Mouse (Mus musculus): ENCODE results near the gene Capza1. TPM values are rescaled to one million over a fixed set of nuclear protein-coding genes. Genes with fewer than 3 reads are reported as not detected.
"Not testable (repeated sequence)": the region's sequence is repeated elsewhere in the genome, so short reads cannot be mapped to it uniquely, and the experiment has no call there.

Capza1 gene
- total RNA-seq, 2 experiments from 2014 or later: 73.6 to 127 TPM

- no peak for ATAC-seq (replicated peaks; ENCODE audit: low FRiP score, poor library complexity, severe bottlenecking)
These were observed 45.6 kb downstream of the Capza1 start for GRCm38 (mm10) chr3:104818749-104819134.

- peak; percentile 73 for ATAC-seq (replicated peaks; ENCODE audit: low FRiP score, poor library complexity, severe bottlenecking)
These were observed 46.1 kb downstream of the Capza1 start, which contains the start of gene Mov10 for GRCm38 (mm10) chr3:104817991-104818748. Mov10 (minus strand) TSS chr3:104818563.

DNA sequence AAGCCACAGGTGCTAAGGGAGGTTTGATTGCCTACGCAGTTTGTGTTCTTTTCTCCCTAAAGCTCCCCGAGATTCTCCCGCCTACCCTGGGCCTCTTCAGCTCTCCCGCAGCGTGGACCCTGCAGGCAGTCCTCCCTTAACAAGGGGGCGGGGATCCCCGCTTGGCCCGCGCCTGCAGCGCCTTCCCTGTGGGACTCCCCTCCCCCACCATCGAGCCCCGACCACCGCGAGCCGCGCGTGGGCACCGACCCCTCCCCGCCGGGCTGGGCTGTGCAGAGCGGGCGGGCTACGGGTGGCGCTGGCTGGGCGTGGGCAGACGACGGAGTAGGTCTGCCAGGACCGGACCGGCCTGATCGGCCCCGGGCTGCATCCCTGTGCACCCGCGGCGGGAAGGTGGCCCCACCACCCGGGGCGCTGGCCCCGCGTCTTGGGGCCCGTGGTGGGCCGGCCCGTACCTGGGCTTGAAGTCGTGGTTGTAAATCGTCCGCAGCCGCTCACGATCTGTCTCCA is 46.8 kb downstream of the Capza1 start:
- ATAC-seq (replicated peaks; ENCODE audit: low FRiP score, poor library complexity, severe bottlenecking): peak; percentile 77

GRCm38 (mm10) chr3:104816130-104816529 is 48.2 kb downstream of the Capza1 start:
- no peak for ATAC-seq (replicated peaks; ENCODE audit: low FRiP score, poor library complexity, severe bottlenecking)

- ATAC-seq (replicated peaks; ENCODE audit: low FRiP score, poor library complexity, severe bottlenecking): no peak
These were observed 49.0 kb downstream of the Capza1 start for GRCm38 (mm10) chr3:104815346-104815745.

- no peak for ATAC-seq (replicated peaks; ENCODE audit: low FRiP score, poor library complexity, severe bottlenecking)
These were observed 49.6 kb downstream of the Capza1 start for GRCm38 (mm10) chr3:104814746-104815145.

DNA sequence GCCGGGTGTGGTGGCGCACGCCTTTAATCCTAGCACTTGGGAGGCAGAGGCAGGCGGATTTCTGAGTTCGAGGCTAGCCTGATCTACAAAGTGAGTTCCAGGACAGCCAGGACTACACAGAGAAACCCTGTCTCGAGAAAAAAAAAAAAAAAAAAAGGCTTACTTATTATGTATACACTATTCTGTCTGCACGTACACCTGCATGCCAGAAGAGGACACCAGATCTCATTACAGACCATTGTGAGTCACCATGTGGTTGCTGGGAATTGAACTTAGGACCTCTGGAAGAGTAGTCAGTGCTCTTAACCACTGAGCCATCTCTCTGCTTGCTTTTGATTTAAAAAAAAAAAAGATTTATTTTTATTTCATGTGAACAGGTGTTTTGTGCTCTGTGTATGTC is 51.1 kb downstream of the Capza1 start:
- ATAC-seq (replicated peaks; ENCODE audit: low FRiP score, poor library complexity, severe bottlenecking): not testable (repeated sequence)

DNA sequence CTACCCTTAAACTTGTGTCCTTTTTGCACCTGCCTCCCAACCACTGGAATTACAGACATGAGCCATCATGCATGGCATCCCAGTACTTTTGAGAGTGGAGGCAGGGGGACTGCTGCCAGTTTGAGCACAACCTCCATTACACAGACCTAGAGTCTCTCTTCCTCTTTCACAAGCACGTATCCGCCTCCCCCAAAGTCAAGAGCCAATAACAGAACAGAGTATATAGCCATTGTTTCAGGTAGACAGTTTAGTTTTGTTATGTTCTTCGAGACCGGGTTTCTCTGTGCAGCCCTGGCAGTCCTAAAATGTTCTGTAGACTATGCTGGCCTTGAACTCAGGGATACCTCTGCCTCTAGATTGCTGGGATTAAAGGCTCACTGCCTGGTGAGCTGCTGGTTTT is 52.1 kb downstream of the Capza1 start:
- no peak for ATAC-seq (replicated peaks; ENCODE audit: low FRiP score, poor library complexity, severe bottlenecking)

DNA sequence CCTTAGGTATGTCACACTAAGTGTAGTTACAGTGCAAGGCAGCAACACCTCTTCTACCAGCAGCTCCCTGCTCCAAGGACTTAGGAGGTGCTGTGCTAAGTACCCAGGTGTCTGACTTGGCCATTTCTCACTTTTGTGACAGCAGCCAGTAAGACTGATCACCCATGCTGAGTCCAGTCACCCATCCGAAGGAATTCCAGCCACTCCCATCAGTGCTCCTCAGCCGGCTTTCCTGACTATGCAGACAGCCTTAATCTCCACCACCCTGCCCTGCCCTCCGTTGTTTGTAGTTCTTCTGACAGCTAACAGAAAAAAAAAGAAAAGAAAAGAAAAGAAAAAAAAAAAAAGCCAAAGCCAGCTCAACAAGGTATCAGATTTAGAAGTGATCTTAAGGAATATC is 52.6 kb downstream of the Capza1 start:
- no peak for ATAC-seq (replicated peaks; ENCODE audit: low FRiP score, poor library complexity, severe bottlenecking)

- no peak for ATAC-seq (replicated peaks; ENCODE audit: low FRiP score, poor library complexity, severe bottlenecking)
These were observed 58.8 kb downstream of the Capza1 start for GRCm38 (mm10) chr3:104805539-104805938.

GRCm38 (mm10) chr3:104804312-104804711 is 60.0 kb downstream of the Capza1 start:
- ATAC-seq (replicated peaks; ENCODE audit: low FRiP score, poor library complexity, severe bottlenecking): no peak

GRCm38 (mm10) chr3:104801481-104801880 is 62.8 kb downstream of the Capza1 start:
- ATAC-seq (replicated peaks; ENCODE audit: low FRiP score, poor library complexity, severe bottlenecking): no peak

DNA sequence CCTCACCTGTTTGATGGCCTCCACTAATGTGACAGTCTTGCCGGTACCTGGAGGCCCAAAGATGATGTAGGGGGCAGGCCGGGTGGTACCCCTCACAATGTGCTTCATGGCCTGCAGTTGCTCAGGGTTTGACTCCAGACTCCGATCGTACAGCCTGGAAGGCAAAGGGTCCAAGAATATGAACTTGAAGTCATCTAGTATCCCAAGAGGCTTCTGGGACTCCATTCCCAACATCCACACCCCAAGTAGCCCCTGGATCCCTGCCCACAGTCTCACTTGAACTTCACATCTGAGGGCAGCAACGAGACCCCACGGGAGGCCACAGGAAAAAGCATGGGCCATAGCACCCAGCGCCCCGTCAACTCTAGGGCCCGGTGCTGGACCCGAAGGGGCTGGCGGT is 63.6 kb downstream of the Capza1 start:
- no peak for ATAC-seq (replicated peaks; ENCODE audit: low FRiP score, poor library complexity, severe bottlenecking)

GRCm38 (mm10) chr3:104796430-104797082 is 67.7 kb downstream of the Capza1 start:
- ATAC-seq (replicated peaks; ENCODE audit: low FRiP score, poor library complexity, severe bottlenecking): no peak

- ATAC-seq (replicated peaks; ENCODE audit: low FRiP score, poor library complexity, severe bottlenecking): no peak
These were observed 68.5 kb downstream of the Capza1 start for GRCm38 (mm10) chr3:104795661-104796340.

- ATAC-seq (replicated peaks; ENCODE audit: low FRiP score, poor library complexity, severe bottlenecking): no peak
These were observed 69.3 kb downstream of the Capza1 start for GRCm38 (mm10) chr3:104794953-104795470.

DNA sequence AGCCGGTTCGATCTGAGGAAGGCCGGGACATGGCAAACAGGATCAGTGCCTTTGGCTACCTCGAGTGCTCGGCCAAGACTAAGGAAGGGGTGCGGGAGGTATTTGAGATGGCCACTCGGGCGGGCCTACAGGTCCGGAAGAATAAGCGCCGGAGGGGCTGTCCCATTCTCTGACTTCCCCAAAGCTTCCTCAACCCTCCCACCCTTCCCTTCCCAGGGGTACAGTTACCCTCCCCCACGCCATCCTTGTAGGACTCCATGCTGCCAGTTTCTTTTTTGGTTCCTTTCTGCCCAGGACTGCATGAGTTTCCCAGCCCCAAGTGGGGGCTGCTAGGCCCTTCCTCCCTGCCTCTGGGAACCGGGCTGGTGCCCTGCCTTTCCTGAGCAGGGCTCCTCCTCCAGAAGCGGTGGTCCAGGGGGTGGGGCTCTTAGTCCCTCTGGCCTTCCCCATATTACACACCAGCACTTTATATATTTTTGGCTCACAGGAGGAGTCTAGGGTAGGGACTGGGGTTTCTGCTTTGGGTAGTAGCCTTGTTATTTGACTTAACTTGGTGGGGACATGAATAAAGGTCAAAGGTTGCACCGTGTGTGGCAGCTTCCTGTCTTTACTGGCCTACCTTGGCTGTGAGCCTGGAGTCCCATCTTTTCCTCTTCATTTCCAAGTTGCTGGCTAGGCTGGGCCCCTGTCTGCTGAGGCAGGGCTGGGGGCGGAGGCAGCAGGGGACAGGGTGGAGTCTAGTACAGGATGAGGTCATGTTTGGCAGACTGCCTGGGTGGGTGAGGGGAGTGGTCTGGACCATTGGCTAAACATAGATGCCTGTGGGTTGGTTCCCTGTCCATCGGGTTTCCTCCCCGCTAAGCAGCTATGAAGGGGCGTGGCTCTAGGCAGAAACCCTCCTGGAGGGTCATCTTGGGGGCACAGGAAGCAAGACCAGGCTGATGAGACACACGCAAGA is 70.2 kb downstream of the Capza1 start:
- ATAC-seq (replicated peaks; ENCODE audit: low FRiP score, poor library complexity, severe bottlenecking): no peak

DNA sequence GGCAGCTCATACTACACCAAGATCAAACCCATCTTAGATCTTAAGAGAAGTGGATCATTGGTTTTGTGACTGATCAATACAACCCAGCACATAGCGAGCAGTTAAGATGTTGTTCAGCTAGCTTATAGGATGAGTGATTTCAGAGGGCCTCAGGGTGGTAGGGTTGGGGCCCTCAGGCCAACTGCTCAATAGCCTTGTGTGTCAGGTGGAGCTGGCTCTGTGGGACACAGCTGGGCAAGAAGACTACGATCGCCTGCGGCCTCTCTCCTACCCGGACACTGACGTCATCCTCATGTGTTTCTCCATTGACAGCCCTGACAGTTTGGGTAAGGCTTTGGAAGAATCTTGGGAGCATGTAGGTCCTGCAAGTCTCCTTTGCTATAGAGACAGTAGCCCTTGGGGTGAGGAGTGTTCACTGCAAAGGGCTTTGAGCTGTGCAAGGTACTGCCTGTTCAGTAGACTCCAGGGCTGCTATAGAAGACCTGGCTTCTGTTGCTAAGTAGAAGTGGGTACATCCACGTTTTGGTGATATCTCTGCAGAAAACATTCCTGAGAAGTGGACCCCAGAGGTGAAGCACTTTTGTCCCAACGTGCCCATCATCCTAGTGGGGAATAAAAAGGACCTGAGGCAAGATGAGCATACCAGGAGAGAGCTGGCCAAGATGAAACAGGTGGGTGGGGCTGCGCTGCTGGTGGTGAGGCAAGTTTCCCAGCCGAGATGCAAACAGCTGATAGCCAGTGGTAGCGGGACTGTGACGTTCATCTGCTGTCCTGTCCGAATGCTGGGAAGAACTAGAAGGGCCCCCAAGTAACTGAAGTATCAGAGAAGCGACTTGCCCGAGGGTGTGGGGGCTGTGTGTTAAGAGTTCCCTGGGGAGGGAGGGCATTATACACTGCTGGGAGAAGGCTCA is 71.7 kb downstream of the Capza1 start:
- no peak for ATAC-seq (replicated peaks; ENCODE audit: low FRiP score, poor library complexity, severe bottlenecking)

Data from erythroid progenitor cell, adult 5-6 weeks (primary cell).